Comparison of ENCODE assay signal across 10 mouse cellular contexts in the genomic region with DNA sequence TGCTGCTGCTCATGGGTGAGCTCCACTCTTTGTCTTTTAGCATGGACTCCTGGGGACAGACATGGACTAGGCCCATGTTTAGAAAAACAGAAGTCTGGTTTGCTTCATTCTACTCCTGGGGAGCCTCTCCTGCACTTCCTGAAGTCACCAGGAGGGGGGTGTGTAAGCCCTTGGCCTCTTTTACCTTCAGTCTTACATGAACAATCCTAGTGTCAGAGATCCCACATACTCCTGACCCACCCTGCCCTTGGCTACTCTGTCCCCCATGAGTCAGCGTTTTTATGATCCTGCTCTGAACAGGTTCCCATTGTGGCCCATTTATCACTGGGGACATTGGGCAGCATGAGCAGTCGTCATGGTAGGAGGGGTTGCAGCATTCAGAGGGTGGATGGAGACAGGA. TPM values are rescaled to one million over a fixed set of nuclear protein-coding genes. Genes with fewer than 3 reads are reported as not detected.
A peak's percentile ranks its signal among the peaks of the same experiment; 100 is the strongest.
DNase-seq lines count a peak whose midpoint lies in the region; ATAC-seq and TF ChIP-seq lines count a peak whose summit lies in the region.
"Had no signal": no experiment of that assay in that cellular context is flagged by ENCODE, and none has a peak within 500 bp of the region (broad histone marks: within the 10 kb centered on the region; RNA-seq: fewer than 3 reads in every experiment).

No protein-coding gene starts in this region.

- H3K27ac ChIP-seq in intestine, postnatal 0 days (ENCODE audit: low read depth, low read length), result no peak overlapping the region
- H3K27ac ChIP-seq in intestine, embryonic 16.5 days (ENCODE audit: low read length), result no peak overlapping the region
- H3K27ac ChIP-seq in ES-Bruce4 (ENCODE audit: insufficient read depth, low read length), result no peak overlapping the region
- no peak overlapping the region for H3K27ac ChIP-seq in forebrain, embryonic 16.5 days (ENCODE audit: low read length)
- H3K27ac ChIP-seq: limb, embryonic 15.5 days had no signal

- 0 out of 2 replicates have a peak, but pooled peaks cover 4% of the 10 kb centered on the region for H3K4me1 ChIP-seq in intestine, postnatal 0 days (replicated peaks; ENCODE audit: control insufficient read depth, insufficient read depth, low read length)
- peaks cover 9% of the 10 kb centered on the region; the same call in 1 of the 2 replicates for H3K4me1 ChIP-seq in intestine, embryonic 16.5 days (ENCODE audit: control insufficient read depth, insufficient read depth, low read length)
- peaks cover 4% of the 10 kb centered on the region for H3K4me1 ChIP-seq in ES-Bruce4 (ENCODE audit: control insufficient read depth, insufficient read depth, low read length)
- H3K4me1 ChIP-seq in forebrain, embryonic 16.5 days (replicated peaks; ENCODE audit: control insufficient read depth, insufficient read depth, low read length), result peaks cover 3% of the 10 kb centered on the region

- no peak overlapping the region for H3K4me3 ChIP-seq in intestine, postnatal 0 days (ENCODE audit: low read depth, low read length)
- no peak overlapping the region for H3K4me3 ChIP-seq in intestine, embryonic 16.5 days (ENCODE audit: low read length)
- H3K4me3 ChIP-seq in ES-Bruce4 (ENCODE audit: low read depth, low read length), result no peak overlapping the region
- no peak overlapping the region for H3K4me3 ChIP-seq in forebrain, embryonic 16.5 days (replicated peaks; ENCODE audit: low read length)
- H3K4me3 ChIP-seq: limb, embryonic 15.5 days had no signal

- TF ChIP-seq POLR2A in ES-Bruce4 (IDR thresholded peaks at IDR 0.05; ENCODE audit: insufficient read depth, low read length), result no peak

- no peaks in the 10 kb centered on the region for H3K36me3 ChIP-seq in intestine, postnatal 0 days (ENCODE audit: control insufficient read depth, insufficient read depth)
- no peaks in the 10 kb centered on the region for H3K36me3 ChIP-seq in intestine, embryonic 16.5 days (ENCODE audit: control insufficient read depth, insufficient read depth, low read length)
- peaks cover 5% of the 10 kb centered on the region for H3K36me3 ChIP-seq in ES-Bruce4 (ENCODE audit: control insufficient read depth, insufficient read depth, low read length, poor library complexity, severe bottlenecking)
- no peaks in the 10 kb centered on the region for H3K36me3 ChIP-seq in forebrain, embryonic 16.5 days (ENCODE audit: control insufficient read depth, insufficient read depth)
- H3K36me3 ChIP-seq: limb, embryonic 15.5 days had no signal

- no peak for TF ChIP-seq EP300 in ES-Bruce4 (IDR thresholded peaks at IDR 0.05; ENCODE audit: insufficient read depth, low read depth, low read length)

- ATAC-seq in intestine, postnatal 0 days, result no peak
- no peak for ATAC-seq in intestine, embryonic 16.5 days
- no peak for ATAC-seq in forebrain, embryonic 16.5 days

- no peaks in the 10 kb centered on the region for H3K27me3 ChIP-seq in intestine, postnatal 0 days (replicated peaks; ENCODE audit: control insufficient read depth, insufficient read depth, low read length)
- no peaks in the 10 kb centered on the region for H3K27me3 ChIP-seq in intestine, embryonic 16.5 days (replicated peaks; ENCODE audit: control insufficient read depth, insufficient read depth, low read length)
- no peaks in the 10 kb centered on the region for H3K27me3 ChIP-seq in ES-Bruce4 (ENCODE audit: control insufficient read depth, insufficient read depth, low read length, poor library complexity, severe bottlenecking)
- no peaks in the 10 kb centered on the region for H3K27me3 ChIP-seq in forebrain, embryonic 16.5 days (replicated peaks; ENCODE audit: control insufficient read depth, insufficient read depth, low read length)
- H3K27me3 ChIP-seq: limb, embryonic 15.5 days had no signal

- DNase-seq in c-Kit-positive CD71-negative TER-119-negative erythroid progenitor cells, embryonic 14.5 days (ENCODE audit: low read depth), result peak; percentile 56
- peak; percentile 62 for DNase-seq in lung, postnatal 10 days
- DNase-seq in cerebellum, adult 11 months, result no peak
- no peak for DNase-seq in layer of hippocampus, postnatal 36 days

- H3K9ac ChIP-seq in intestine, postnatal 0 days (ENCODE audit: low read depth, low read length), result no peak overlapping the region
- no peak overlapping the region for H3K9ac ChIP-seq in intestine, embryonic 16.5 days (ENCODE audit: low read depth, low read length)
- no peak overlapping the region for H3K9ac ChIP-seq in ES-Bruce4 (ENCODE audit: low read depth, poor library complexity, severe bottlenecking)
- H3K9ac ChIP-seq in forebrain, embryonic 16.5 days (replicated peaks; ENCODE audit: low read depth, low read length), result no peak overlapping the region
- H3K9ac ChIP-seq: limb, embryonic 15.5 days had no signal

- H3K4me2 ChIP-seq in intestine, postnatal 0 days (replicated peaks; ENCODE audit: low read depth), result no peak overlapping the region
- H3K4me2 ChIP-seq in intestine, embryonic 16.5 days (ENCODE audit: low read depth, low read length), result no peak overlapping the region
- no peak overlapping the region for H3K4me2 ChIP-seq in forebrain, embryonic 16.5 days (ENCODE audit: low read length)
- H3K4me2 ChIP-seq: limb, embryonic 15.5 days had no signal

- no peaks in the 10 kb centered on the region for H3K9me3 ChIP-seq in intestine, postnatal 0 days (ENCODE audit: control insufficient read depth)
- H3K9me3 ChIP-seq in intestine, embryonic 16.5 days (ENCODE audit: control insufficient read depth, low read length), result no peaks in the 10 kb centered on the region
- H3K9me3 ChIP-seq in ES-Bruce4 (replicated peaks; ENCODE audit: control insufficient read depth, insufficient read depth, low read length, poor library complexity, severe bottlenecking), result no peaks in the 10 kb centered on the region
- H3K9me3 ChIP-seq in forebrain, embryonic 16.5 days (ENCODE audit: control insufficient read depth, low read length), result no peaks in the 10 kb centered on the region
- H3K9me3 ChIP-seq: limb, embryonic 15.5 days had no signal

- WGBS in intestine, postnatal 0 days, result 55% methylated on average over 2 of the region's 2 CpGs
- WGBS in intestine, embryonic 16.5 days, result 55% methylated on average over 2 of the region's 2 CpGs
- WGBS in forebrain, embryonic 16.5 days, result 71% methylated on average over 2 of the region's 2 CpGs

- TF ChIP-seq CTCF in intestine, postnatal 0 days (IDR thresholded peaks at IDR 0.05; ENCODE audit: low read depth), result peak; percentile 75
- TF ChIP-seq CTCF in ES-Bruce4 (IDR thresholded peaks at IDR 0.05; ENCODE audit: low read depth, low read length), result peak; percentile 32

RNA-seq across cellular contexts. Expression of a gene that starts 15.7 kb away (rescaled TPM):
- 6.8 and 6.9 TPM in 2 replicates for polyA plus RNA-seq in intestine, postnatal 0 days (2015; fragmentation: Nextera tagmentation; extraction: Ambion mirVana)
- 24.8 and 27.0 TPM in 2 replicates for polyA plus RNA-seq in intestine, embryonic 16.5 days (2015; fragmentation: Nextera tagmentation; extraction: Ambion mirVana)
- polyA plus RNA-seq in ES-Bruce4 (2011; ENCODE audit: insufficient read depth, insufficient read length, low read depth, missing spikeins), result 4.9 and 5.3 TPM in 2 replicates
- polyA plus RNA-seq in forebrain, embryonic 16.5 days (2015; fragmentation: Nextera tagmentation; extraction: Ambion mirVana), result 106 and 125 TPM in 2 replicates
- 10 to 100 TPM; 73.2 to 77.5 TPM for total RNA-seq in layer of hippocampus, postnatal 36 days (2021)

RNA-seq across cellular contexts. Expression of a gene that starts 27.1 kb away (rescaled TPM):
- polyA plus RNA-seq in intestine, postnatal 0 days (2015; fragmentation: Nextera tagmentation; extraction: Ambion mirVana), result not detected in 2 replicates
- not detected in 2 replicates for polyA plus RNA-seq in intestine, embryonic 16.5 days (2015; fragmentation: Nextera tagmentation; extraction: Ambion mirVana)
- polyA plus RNA-seq in ES-Bruce4 (2011; ENCODE audit: insufficient read depth, insufficient read length, low read depth, missing spikeins), result not detected in 2 replicates
- polyA plus RNA-seq in forebrain, embryonic 16.5 days (2015; fragmentation: Nextera tagmentation; extraction: Ambion mirVana), result not detected in 2 replicates
- total RNA-seq in layer of hippocampus, postnatal 36 days (2021), result not detected
- polyA plus RNA-seq: limb, embryonic 15.5 days had no signal

RNA-seq across cellular contexts. Expression of a gene that starts 39.7 kb away (rescaled TPM):
- polyA plus RNA-seq in intestine, postnatal 0 days (2015; fragmentation: Nextera tagmentation; extraction: Ambion mirVana), result 124 and 128 TPM in 2 replicates
- 113 and 116 TPM in 2 replicates for polyA plus RNA-seq in intestine, embryonic 16.5 days (2015; fragmentation: Nextera tagmentation; extraction: Ambion mirVana)
- polyA plus RNA-seq in ES-Bruce4 (2011; ENCODE audit: insufficient read depth, insufficient read length, low read depth, missing spikeins), result 19.7 and 21.0 TPM in 2 replicates
- polyA plus RNA-seq in forebrain, embryonic 16.5 days (2015; fragmentation: Nextera tagmentation; extraction: Ambion mirVana), result 3.7 and 4.0 TPM in 2 replicates
- total RNA-seq in layer of hippocampus, postnatal 36 days (2021), result 1 to 10 TPM; 1.3 to 2.3 TPM

RNA-seq across cellular contexts. Expression of a gene that starts 57.5 kb away (rescaled TPM):
- not detected in 2 replicates for polyA plus RNA-seq in intestine, postnatal 0 days (2015; fragmentation: Nextera tagmentation; extraction: Ambion mirVana)
- polyA plus RNA-seq in intestine, embryonic 16.5 days (2015; fragmentation: Nextera tagmentation; extraction: Ambion mirVana), result not detected in 2 replicates
- not detected in 2 replicates for polyA plus RNA-seq in ES-Bruce4 (2011; ENCODE audit: insufficient read depth, insufficient read length, low read depth, missing spikeins)
- not detected in 2 replicates for polyA plus RNA-seq in forebrain, embryonic 16.5 days (2015; fragmentation: Nextera tagmentation; extraction: Ambion mirVana)
- total RNA-seq in layer of hippocampus, postnatal 36 days (2021), result not detected
- polyA plus RNA-seq: limb, embryonic 15.5 days; spleen, adult 2 months had no signal

Comparison
In these comparisons a context has a peak if more than half of its experiments do, and no peak if none do; other contexts are left out.
1. DNase-seq: peak in c-Kit-positive CD71-negative TER-119-negative erythroid progenitor cells, embryonic 14.5 days (single experiment) and lung, postnatal 10 days (single experiment); none in cerebellum, adult 11 months (single experiment) and layer of hippocampus, postnatal 36 days (0 of 2).